Mouse (Mus musculus): ENCODE results near the gene Tap1.

DNA sequence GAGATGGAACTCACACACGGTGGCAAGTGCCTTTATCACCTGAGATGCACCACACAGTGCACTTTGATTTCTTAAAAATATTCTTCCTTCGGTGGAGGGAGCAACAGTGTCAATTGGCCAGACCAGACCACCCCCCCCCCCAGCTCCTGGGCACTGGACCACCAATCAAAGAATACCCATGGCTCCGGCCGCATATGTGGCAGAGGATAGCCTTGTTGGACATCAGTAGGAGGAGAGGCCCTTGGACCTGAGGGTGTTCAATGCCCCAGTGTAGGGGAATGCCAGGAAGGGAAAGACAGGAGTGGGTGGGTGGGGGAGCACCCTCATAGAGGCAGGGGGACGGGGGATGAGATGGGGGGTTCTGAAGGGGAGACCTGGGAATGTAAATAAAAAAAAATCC is 19.4 kb downstream of the Tap1 start:
- TF ChIP-seq JUN (IDR thresholded peaks at IDR 0.05; ENCODE audit: insufficient read depth, low read depth, low read length): no peak
- no peak for TF ChIP-seq ZKSCAN1 (IDR thresholded peaks at IDR 0.05; ENCODE audit: borderline replicate concordance, low read depth, low read length)
- no peak for TF ChIP-seq POLR2A (IDR thresholded peaks at IDR 0.05; ENCODE audit: low read depth, low read length)
- TF ChIP-seq ZC3H11A (IDR thresholded peaks at IDR 0.05; ENCODE audit: low read depth, low read length): no peak
- no peak for TF ChIP-seq RAD21 (IDR thresholded peaks at IDR 0.05; ENCODE audit: low read depth, low read length)
- TF ChIP-seq CTCF (conservative IDR thresholded peaks at IDR 0.05 in 1 of 2, IDR thresholded peaks at IDR 0.05 in 1 of 2; ENCODE audit: low read depth in 2 of 2, low read length in 2 of 2): no peak
- no peak for TF ChIP-seq UBTF (IDR thresholded peaks at IDR 0.05; ENCODE audit: low read depth, low read length)

Measured in CH12.LX (cell line).